Mouse (Mus musculus): ENCODE data around the gene P2ry14.

- TF ChIP-seq EP300 (IDR thresholded peaks at IDR 0.05; ENCODE audit: low read depth) (no peak), CTCF (IDR thresholded peaks at IDR 0.05; ENCODE audit: low read depth) (no peak)
Observed at GRCm38 (mm10) chr3:59187336-59187735, 33.9 kb upstream of the P2ry14 start.

Data from liver, embryonic 14.5 days (tissue).